Mouse (Mus musculus): Measurements from ENCODE around the gene H3f3a. TPM values are rescaled to one million over a fixed set of nuclear protein-coding genes. Genes with fewer than 3 reads are reported as not detected.

H3f3a gene
- polyA plus RNA-seq, 1 experiment, result 597 TPM

DNA sequence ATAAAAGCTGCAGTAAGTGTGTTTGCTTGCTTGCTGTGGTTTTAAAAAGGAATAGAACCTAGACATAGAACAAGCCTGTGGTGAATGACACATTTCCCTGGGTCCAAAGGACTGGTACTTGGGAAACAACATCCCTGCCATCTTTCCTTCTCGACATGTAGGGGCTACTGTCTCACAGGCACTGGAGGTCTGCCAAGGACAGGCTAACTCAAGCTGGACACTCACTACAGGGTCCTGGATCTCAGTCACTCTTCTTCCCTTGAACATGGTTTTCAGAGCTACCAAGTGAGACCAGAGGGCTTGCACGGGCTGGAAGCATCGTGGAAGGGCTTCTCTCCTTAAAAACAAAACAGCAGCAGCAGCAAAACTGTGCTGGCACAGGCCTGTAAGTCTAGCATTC, 10.0 kb upstream of the H3f3a start:
- Histone ChIP-seq H3K79me2 (ENCODE audit: control insufficient read depth, insufficient read depth) (no peaks in the 10 kb centered on the region), H3K27me3 (ENCODE audit: control insufficient read depth, insufficient read depth, insufficient read length) (no peaks in the 10 kb centered on the region), H3ac (ENCODE audit: control insufficient read depth, insufficient read length) (no peak overlapping the region), H3K36me3 (ENCODE audit: control insufficient read depth, insufficient read depth) (no peaks in the 10 kb centered on the region), H3K4me2 (ENCODE audit: low read depth) (no peak overlapping the region), H3K4me3 (no peak overlapping the region)
- TF ChIP-seq E2F4 (IDR thresholded peaks at IDR 0.05; ENCODE audit: insufficient read depth) (no peak), MYOD1 (IDR thresholded peaks at IDR 0.05; ENCODE audit: control insufficient read depth in 1 of 3, insufficient read length in 2 of 3, low read depth in 2 of 3) (no peak), TCF3 (IDR thresholded peaks at IDR 0.05; ENCODE audit: insufficient read length, low read depth) (no peak), MAX (IDR thresholded peaks at IDR 0.05; ENCODE audit: low read depth) (no peak), POLR2A (IDR thresholded peaks at IDR 0.05; ENCODE audit: insufficient read length, low read depth) (no peak), MYOG (IDR thresholded peaks at IDR 0.05; ENCODE audit: control insufficient read depth in 1 of 3, insufficient read depth in 1 of 3, insufficient read length in 2 of 3, low read depth in 2 of 3) (no peak), SRF (IDR thresholded peaks at IDR 0.05; ENCODE audit: control insufficient read depth, insufficient read length, low read depth) (no peak), POLR2AphosphoS2 (IDR thresholded peaks at IDR 0.05; ENCODE audit: insufficient read length, low read depth) (no peak), USF1 (IDR thresholded peaks at IDR 0.05; ENCODE audit: low read depth) (no peak), CEBPB (IDR thresholded peaks at IDR 0.05; ENCODE audit: insufficient read depth, poor library complexity, severe bottlenecking) (no peak), REST (IDR thresholded peaks at IDR 0.05; ENCODE audit: insufficient read depth, insufficient read length) (no peak), TCF12 (IDR thresholded peaks at IDR 0.05; ENCODE audit: insufficient read depth, poor library complexity, severe bottlenecking) (no peak)

DNA sequence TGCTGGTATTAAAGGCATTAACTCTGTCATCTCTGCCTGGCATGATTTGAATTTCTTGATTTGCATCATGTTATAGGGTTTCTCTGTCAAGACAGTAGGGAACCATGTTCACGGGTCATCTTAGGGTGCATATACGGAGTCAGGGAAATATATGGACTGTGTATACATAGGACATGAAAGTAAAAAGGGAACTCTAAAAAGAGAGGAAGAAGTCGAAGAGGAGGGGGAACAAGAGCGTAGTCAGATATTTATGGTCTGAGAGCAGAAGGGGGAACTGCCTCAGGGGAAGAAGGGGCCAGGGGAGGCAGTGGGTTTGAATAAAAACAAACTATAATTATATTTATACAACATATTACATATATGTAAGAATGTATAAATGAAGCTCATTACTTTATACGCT, 8.5 kb upstream of the H3f3a start:
- H3K27me3 ChIP-seq (ENCODE audit: control insufficient read depth, insufficient read depth, insufficient read length), result no peaks in the 10 kb centered on the region
- H3K4me3 ChIP-seq, result no peak overlapping the region
- H3K4me2 ChIP-seq (ENCODE audit: low read depth), result no peak overlapping the region
- H3K79me2 ChIP-seq (ENCODE audit: control insufficient read depth, insufficient read depth), result no peaks in the 10 kb centered on the region
- H3ac ChIP-seq (ENCODE audit: control insufficient read depth, insufficient read length), result no peak overlapping the region
- TF ChIP-seq SRF (IDR thresholded peaks at IDR 0.05; ENCODE audit: control insufficient read depth, insufficient read length, low read depth) (no peak), USF1 (IDR thresholded peaks at IDR 0.05; ENCODE audit: low read depth) (no peak), POLR2A (IDR thresholded peaks at IDR 0.05; ENCODE audit: insufficient read length, low read depth) (no peak), MYOD1 (IDR thresholded peaks at IDR 0.05; ENCODE audit: control insufficient read depth in 1 of 3, insufficient read length in 2 of 3, low read depth in 2 of 3) (no peak), TCF3 (IDR thresholded peaks at IDR 0.05; ENCODE audit: insufficient read length, low read depth) (no peak), CEBPB (IDR thresholded peaks at IDR 0.05; ENCODE audit: insufficient read depth, poor library complexity, severe bottlenecking) (no peak), MYOG (IDR thresholded peaks at IDR 0.05; ENCODE audit: control insufficient read depth in 1 of 3, insufficient read depth in 1 of 3, insufficient read length in 2 of 3, low read depth in 2 of 3) (no peak), MAX (IDR thresholded peaks at IDR 0.05; ENCODE audit: low read depth) (no peak), TCF12 (IDR thresholded peaks at IDR 0.05; ENCODE audit: insufficient read depth, poor library complexity, severe bottlenecking) (no peak), REST (IDR thresholded peaks at IDR 0.05; ENCODE audit: insufficient read depth, insufficient read length) (no peak)
- no peaks in the 10 kb centered on the region for H3K36me3 ChIP-seq (ENCODE audit: control insufficient read depth, insufficient read depth)

DNA sequence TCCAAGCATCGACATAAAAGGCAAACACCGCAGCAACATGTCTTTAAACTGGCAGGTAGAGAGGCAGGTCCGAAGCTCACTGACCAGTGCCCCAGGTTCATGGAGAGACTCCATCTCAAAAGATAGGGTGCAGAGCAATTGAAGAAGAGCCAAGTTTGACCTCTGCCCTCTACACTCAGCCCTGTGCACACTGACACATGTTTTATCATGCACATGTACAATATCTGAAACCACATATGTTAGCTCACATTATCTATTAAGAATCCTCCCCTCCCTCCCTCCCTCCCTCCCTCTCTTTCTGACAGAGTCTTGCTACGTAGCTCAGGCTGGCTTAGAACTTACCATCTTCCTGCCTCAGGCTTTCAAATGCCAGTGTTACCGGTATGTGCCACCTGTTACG, 7.4 kb upstream of the H3f3a start:
- H3ac ChIP-seq (ENCODE audit: control insufficient read depth, insufficient read length), result no peak overlapping the region
- no peaks in the 10 kb centered on the region for H3K27me3 ChIP-seq (ENCODE audit: control insufficient read depth, insufficient read depth, insufficient read length)
- H3K36me3 ChIP-seq (ENCODE audit: control insufficient read depth, insufficient read depth), result no peaks in the 10 kb centered on the region

DNA sequence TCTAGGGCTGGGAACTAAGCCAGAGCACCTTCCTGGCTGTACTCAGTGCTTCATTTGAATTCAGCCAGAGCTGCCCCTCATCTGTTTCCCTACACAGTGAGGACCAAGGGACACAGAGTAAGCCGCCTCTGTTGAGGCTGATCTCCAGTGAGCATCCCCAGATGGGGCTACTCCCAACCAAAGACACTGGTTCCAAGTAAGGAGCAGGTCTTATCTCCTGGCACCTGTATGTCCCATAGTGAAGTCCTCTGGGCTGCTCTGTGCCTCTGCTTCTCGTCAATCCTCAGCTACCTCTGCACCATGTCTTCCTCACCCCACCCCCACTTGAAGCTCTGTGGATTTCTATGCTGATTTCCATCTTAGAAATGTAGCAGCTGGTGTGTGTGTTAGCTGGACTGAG, 4.3 kb upstream of the H3f3a start:
- H3K4me2 ChIP-seq (ENCODE audit: low read depth), result no peak overlapping the region
- H3ac ChIP-seq (ENCODE audit: control insufficient read depth, insufficient read length), result no peak overlapping the region
- H3K36me3 ChIP-seq (ENCODE audit: control insufficient read depth, insufficient read depth), result no peaks in the 10 kb centered on the region
- no peak overlapping the region for H3K4me3 ChIP-seq
- no peaks in the 10 kb centered on the region for H3K27me3 ChIP-seq (ENCODE audit: control insufficient read depth, insufficient read depth, insufficient read length)
- no peaks in the 10 kb centered on the region for H3K79me2 ChIP-seq (ENCODE audit: control insufficient read depth, insufficient read depth)
- TF ChIP-seq TCF3 (IDR thresholded peaks at IDR 0.05; ENCODE audit: insufficient read length, low read depth), result no peak
- no peak for TF ChIP-seq E2F4 (IDR thresholded peaks at IDR 0.05; ENCODE audit: insufficient read depth)
- no peak for TF ChIP-seq POLR2A (IDR thresholded peaks at IDR 0.05; ENCODE audit: insufficient read length, low read depth)
- no peak for TF ChIP-seq TCF12 (IDR thresholded peaks at IDR 0.05; ENCODE audit: insufficient read depth, poor library complexity, severe bottlenecking)
- TF ChIP-seq CEBPB (IDR thresholded peaks at IDR 0.05; ENCODE audit: insufficient read depth, poor library complexity, severe bottlenecking), result no peak
- TF ChIP-seq MAX (IDR thresholded peaks at IDR 0.05; ENCODE audit: low read depth), result no peak
- no peak for TF ChIP-seq REST (IDR thresholded peaks at IDR 0.05; ENCODE audit: insufficient read depth, insufficient read length)
- TF ChIP-seq MYOD1 (IDR thresholded peaks at IDR 0.05; ENCODE audit: control insufficient read depth in 1 of 3, insufficient read length in 2 of 3, low read depth in 2 of 3), result no peak
- no peak for TF ChIP-seq MYOG (IDR thresholded peaks at IDR 0.05; ENCODE audit: control insufficient read depth in 1 of 3, insufficient read depth in 1 of 3, insufficient read length in 2 of 3, low read depth in 2 of 3)
- no peak for TF ChIP-seq POLR2AphosphoS2 (IDR thresholded peaks at IDR 0.05; ENCODE audit: insufficient read length, low read depth)
- TF ChIP-seq SRF (IDR thresholded peaks at IDR 0.05; ENCODE audit: control insufficient read depth, insufficient read length, low read depth), result no peak
- TF ChIP-seq USF1 (IDR thresholded peaks at IDR 0.05; ENCODE audit: low read depth), result no peak

More for the DNA sequence above, 7.4 kb upstream of the H3f3a start:
- Histone ChIP-seq H3K4me2 (ENCODE audit: low read depth) (no peak overlapping the region), H3K79me2 (ENCODE audit: control insufficient read depth, insufficient read depth) (no peaks in the 10 kb centered on the region), H3K4me3 (no peak overlapping the region)
- no peak for TF ChIP-seq CEBPB (IDR thresholded peaks at IDR 0.05; ENCODE audit: insufficient read depth, poor library complexity, severe bottlenecking)
- no peak for TF ChIP-seq REST (IDR thresholded peaks at IDR 0.05; ENCODE audit: insufficient read depth, insufficient read length)
- no peak for TF ChIP-seq TCF3 (IDR thresholded peaks at IDR 0.05; ENCODE audit: insufficient read length, low read depth)
- TF ChIP-seq USF1 (IDR thresholded peaks at IDR 0.05; ENCODE audit: low read depth), result no peak
- no peak for TF ChIP-seq POLR2A (IDR thresholded peaks at IDR 0.05; ENCODE audit: insufficient read length, low read depth)
- no peak for TF ChIP-seq E2F4 (IDR thresholded peaks at IDR 0.05; ENCODE audit: insufficient read depth)
- TF ChIP-seq SRF (IDR thresholded peaks at IDR 0.05; ENCODE audit: control insufficient read depth, insufficient read length, low read depth), result no peak
- TF ChIP-seq TCF12 (IDR thresholded peaks at IDR 0.05; ENCODE audit: insufficient read depth, poor library complexity, severe bottlenecking), result no peak
- TF ChIP-seq MYOD1 (IDR thresholded peaks at IDR 0.05; ENCODE audit: control insufficient read depth in 1 of 3, insufficient read length in 2 of 3, low read depth in 2 of 3), result no peak
- TF ChIP-seq MAX (IDR thresholded peaks at IDR 0.05; ENCODE audit: low read depth), result no peak
- TF ChIP-seq POLR2AphosphoS2 (IDR thresholded peaks at IDR 0.05; ENCODE audit: insufficient read length, low read depth), result no peak
- no peak for TF ChIP-seq MYOG (IDR thresholded peaks at IDR 0.05; ENCODE audit: control insufficient read depth in 1 of 3, insufficient read depth in 1 of 3, insufficient read length in 2 of 3, low read depth in 2 of 3)

Measured in myocyte (in vitro differentiated cells).